In the genomic region with DNA sequence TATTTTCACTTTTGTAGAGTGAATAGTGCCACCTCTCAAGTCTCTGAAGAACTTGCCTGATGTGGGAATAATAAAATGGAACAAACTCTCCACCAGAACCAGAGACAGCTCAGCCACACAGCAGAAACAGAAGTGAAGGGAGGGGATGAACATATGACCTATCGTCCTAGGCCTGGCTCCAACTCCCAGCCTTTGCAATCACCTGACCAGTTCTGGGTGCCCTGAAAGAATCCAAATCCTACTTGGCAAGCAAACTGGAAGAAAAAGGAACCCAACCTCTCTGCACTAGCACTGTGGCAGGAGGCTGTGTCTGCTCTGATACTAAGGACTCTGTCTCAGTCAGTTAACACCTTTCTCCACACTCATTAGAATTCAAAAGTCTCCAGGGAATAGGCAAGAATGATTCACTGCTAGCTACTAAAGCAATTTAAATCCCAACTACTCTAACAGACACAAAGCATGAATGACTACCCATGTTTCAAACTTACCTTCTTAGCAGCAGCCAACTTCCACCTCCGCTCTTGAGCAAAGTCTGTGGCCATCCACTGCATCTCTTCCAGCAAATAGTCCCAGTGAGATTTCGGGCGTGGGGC, we compare ENCODE assay signal across 23 mouse cellular contexts. TPM values are rescaled to one million over a fixed set of nuclear protein-coding genes. Genes with fewer than 3 reads are reported as not detected.
A peak's percentile ranks its signal among the peaks of the same experiment; 100 is the strongest.
DNase-seq lines count a peak whose midpoint lies in the region; ATAC-seq and TF ChIP-seq lines count a peak whose summit lies in the region.
"Had no signal": no experiment of that assay in that cellular context is flagged by ENCODE, and none has a peak within 500 bp of the region (broad histone marks: within the 10 kb centered on the region; RNA-seq: fewer than 3 reads in every experiment).

No protein-coding gene starts in this region.

- TF ChIP-seq POLR2A in liver, adult 2 months (IDR thresholded peaks at IDR 0.05; ENCODE audit: extremely low read depth, insufficient read depth, low read length): no peak

- no peak for TF ChIP-seq EP300 in liver, postnatal 0 days (IDR thresholded peaks at IDR 0.05; ENCODE audit: low read depth)

- no peak for TF ChIP-seq CTCF in liver, adult 2 months (IDR thresholded peaks at IDR 0.05; ENCODE audit: low read depth, low read length)
- TF ChIP-seq CTCF in liver, postnatal 0 days (IDR thresholded peaks at IDR 0.05; ENCODE audit: low read depth): no peak

- H3K27me3 ChIP-seq in liver, adult 2 months (ENCODE audit: control insufficient read depth, insufficient read depth, low read length): no peaks in the 10 kb centered on the region
- H3K27me3 ChIP-seq in liver, postnatal 0 days (ENCODE audit: insufficient read depth, low read length): no peaks in the 10 kb centered on the region
- H3K27me3 ChIP-seq in forebrain, embryonic 12.5 days: no peaks in the 10 kb centered on the region
- H3K27me3 ChIP-seq: hindbrain, embryonic 12.5 days; hindbrain, embryonic 15.5 days; intestine, embryonic 15.5 days; Patski had no signal

- no peak overlapping the region for H3K4me3 ChIP-seq in liver, adult 2 months (ENCODE audit: insufficient read depth, low read depth, low read length)
- H3K4me3 ChIP-seq in liver, postnatal 0 days (ENCODE audit: low read depth, low read length): no peak overlapping the region
- H3K4me3 ChIP-seq in forebrain, embryonic 12.5 days (replicated peaks): no peak overlapping the region
- H3K4me3 ChIP-seq: forebrain, embryonic 10.5 days; hindbrain, embryonic 12.5 days; hindbrain, embryonic 15.5 days; intestine, embryonic 15.5 days had no signal

- WGBS in liver, adult 2 months: 76% methylated on average over 4 of the region's 4 CpGs
- 82% methylated on average over 4 of the region's 4 CpGs for WGBS in liver, postnatal 0 days (ENCODE audit: insufficient replicate concordance)
- 96% methylated on average over 4 of the region's 4 CpGs for WGBS in forebrain, embryonic 12.5 days

- H3K9ac ChIP-seq in liver, adult 2 months (ENCODE audit: low read depth, low read length): no peak overlapping the region
- H3K9ac ChIP-seq in liver, postnatal 0 days (replicated peaks): no peak overlapping the region
- no peak overlapping the region for H3K9ac ChIP-seq in forebrain, embryonic 12.5 days
- H3K9ac ChIP-seq: forebrain, postnatal 0 days; hindbrain, embryonic 12.5 days; hindbrain, embryonic 15.5 days; intestine, embryonic 15.5 days had no signal

- peaks cover 52% of the 10 kb centered on the region for H3K36me3 ChIP-seq in liver, adult 2 months (ENCODE audit: control insufficient read depth, insufficient read depth, low read length)
- peaks cover 68% of the 10 kb centered on the region for H3K36me3 ChIP-seq in liver, postnatal 0 days (replicated peaks; ENCODE audit: insufficient read depth, low read length)
- peaks cover 73% of the 10 kb centered on the region for H3K36me3 ChIP-seq in forebrain, embryonic 12.5 days (replicated peaks)

- no peaks in the 10 kb centered on the region for H3K9me3 ChIP-seq in liver, postnatal 0 days (ENCODE audit: low read length)
- H3K9me3 ChIP-seq in forebrain, embryonic 12.5 days: no peaks in the 10 kb centered on the region
- H3K9me3 ChIP-seq: forebrain, embryonic 10.5 days; hindbrain, embryonic 12.5 days; hindbrain, embryonic 15.5 days; intestine, embryonic 15.5 days had no signal

- H3K27ac ChIP-seq in liver, adult 2 months (replicated peaks; ENCODE audit: insufficient read depth, low read depth, low read length): no peak overlapping the region
- no peak overlapping the region for H3K27ac ChIP-seq in liver, postnatal 0 days (ENCODE audit: low read depth)
- no peak overlapping the region for H3K27ac ChIP-seq in forebrain, embryonic 12.5 days
- H3K27ac ChIP-seq: forebrain, embryonic 10.5 days; hindbrain, embryonic 12.5 days; hindbrain, embryonic 15.5 days; intestine, embryonic 15.5 days had no signal

- peak; percentile 92 for ATAC-seq in frontal cortex, adult (ENCODE audit: low TSS enrichment)
- no peak for ATAC-seq in liver, postnatal 0 days
- ATAC-seq in forebrain, embryonic 12.5 days (ENCODE audit: low FRiP score): no peak
- ATAC-seq: forebrain, embryonic 14.5 days; forebrain, postnatal 0 days; intestine, embryonic 15.5 days; Patski had no signal

- H3K4me2 ChIP-seq in liver, postnatal 0 days (ENCODE audit: low read depth, low read length): no peak overlapping the region
- H3K4me2 ChIP-seq in forebrain, embryonic 12.5 days: no peak overlapping the region
- H3K4me2 ChIP-seq: heart, embryonic 11.5 days; hindbrain, embryonic 12.5 days; hindbrain, embryonic 15.5 days; intestine, embryonic 15.5 days had no signal

- no peaks in the 10 kb centered on the region for H3K79me2 ChIP-seq in liver, adult 2 months (ENCODE audit: control insufficient read depth, insufficient read depth, low read length)

- DNase-seq in adrenal gland, postnatal 10 days: peak; percentile 24
- no peak for DNase-seq in adrenal gland, adult 8-10 months
- DNase-seq in frontal cortex, postnatal 10 days (ENCODE audit: low spot score in 2 of 2): no peak
- peak; percentile 68 for DNase-seq in liver, adult 2 months (ENCODE audit: extremely low read depth, low read depth, low spot score)
- DNase-seq in liver, postnatal 0 days: no peak
- DNase-seq in telencephalon, adult 2 months (ENCODE audit: low read depth, low spot score): peak; percentile 18
- DNase-seq: adrenal gland, adult 2 months; cerebellum, adult 11-12 months; cerebellum, adult 8-10 months; cerebellum, postnatal 14 days; forebrain, postnatal 0 days; gastrocnemius, postnatal 14 days; heart, adult 11 months; kidney, adult 11 months had no signal

- no peaks in the 10 kb centered on the region for H3K4me1 ChIP-seq in liver, adult 2 months (ENCODE audit: control insufficient read depth, insufficient read depth, low read length)
- H3K4me1 ChIP-seq in liver, postnatal 0 days (ENCODE audit: insufficient read depth): no peaks in the 10 kb centered on the region
- H3K4me1 ChIP-seq in forebrain, embryonic 12.5 days: no peaks in the 10 kb centered on the region
- H3K4me1 ChIP-seq: forebrain, embryonic 10.5 days; hindbrain, embryonic 12.5 days; hindbrain, embryonic 15.5 days; intestine, embryonic 15.5 days had no signal

RNA-seq across cellular contexts. Expression of gene Ep400, which starts 37.2 kb away (rescaled TPM):
- total RNA-seq in adrenal gland, postnatal 10 days (2021): 10 to 100 TPM; 64.7 to 76.0 TPM
- 100 to 1,000 TPM in 1 of 4 experiments, 10 to 100 TPM in 3; 82.2 to 134 (median 91.6) TPM for total RNA-seq in adrenal gland, adult 8-10 months (2022)
- 15.2 and 23.4 TPM in 2 replicates for total RNA-seq in liver, adult 2 months (2014; rRNA removed)
- 11.4 and 15.4 TPM in 2 replicates for polyA plus RNA-seq in liver, adult 2 months (2012; rRNA removed)
- 9.3 and 10.6 TPM in 2 replicates for polyA plus RNA-seq in liver, postnatal 0 days (2015; fragmentation: Nextera tagmentation; extraction: Ambion mirVana)
- polyA plus RNA-seq in forebrain, embryonic 12.5 days (2016; fragmentation: Nextera tagmentation; extraction: Ambion mirVana): 70.3 and 70.9 TPM in 2 replicates

RNA-seq across cellular contexts. Expression of gene Pus1, which starts 47.1 kb away (rescaled TPM):
- 10 to 100 TPM; 34.6 to 36.9 TPM for total RNA-seq in adrenal gland, postnatal 10 days (2021)
- 10 to 100 TPM; 46.4 to 55.9 (median 51.5) TPM for total RNA-seq in adrenal gland, adult 8-10 months (2022)
- 11.6 and 14.5 TPM in 2 replicates for total RNA-seq in liver, adult 2 months (2014; rRNA removed)
- 14.5 and 19.2 TPM in 2 replicates for polyA plus RNA-seq in liver, adult 2 months (2012; rRNA removed)
- polyA plus RNA-seq in liver, postnatal 0 days (2015; fragmentation: Nextera tagmentation; extraction: Ambion mirVana): 16.9 and 19.0 TPM in 2 replicates
- 28.8 and 30.1 TPM in 2 replicates for polyA plus RNA-seq in forebrain, embryonic 12.5 days (2016; fragmentation: Nextera tagmentation; extraction: Ambion mirVana)

Comparison
In these comparisons a context has a peak if more than half of its experiments do, and no peak if none do; other contexts are left out.
1. DNase-seq: peak in adrenal gland, postnatal 10 days (single experiment), liver, adult 2 months (single experiment) and telencephalon, adult 2 months (single experiment); none in adrenal gland, adult 8-10 months (single experiment), frontal cortex, postnatal 10 days (0 of 2) and liver, postnatal 0 days (single experiment).